ENCODE assay signal across 14 mouse cellular contexts in genomic region chr2:167367325-167367724, GRCm38 (mm10). TPM values are rescaled to one million over a fixed set of nuclear protein-coding genes. Genes with fewer than 3 reads are reported as not detected.
DNase-seq lines count a peak whose midpoint lies in the region; ATAC-seq and TF ChIP-seq lines count a peak whose summit lies in the region.
"Had no signal": no experiment of that assay in that cellular context is flagged by ENCODE, and none has a peak within 500 bp of the region (broad histone marks: within the 10 kb centered on the region; RNA-seq: fewer than 3 reads in every experiment).

No protein-coding gene starts in this region.

- ATAC-seq in monocyte, adult 5-6 weeks (replicated peaks; ENCODE audit: insufficient number of reproducible peaks, low FRiP score, low TSS enrichment, poor library complexity, severe bottlenecking) = peak; percentile 75
- no peak for ATAC-seq in forebrain, postnatal 0 days

- H3K9ac ChIP-seq in forebrain, postnatal 0 days = no peak overlapping the region
- H3K9ac ChIP-seq: embryonic facial prominence, embryonic 15.5 days; hindbrain, embryonic 14.5 days; neural tube, embryonic 13.5 days had no signal

- 56% methylated on average over 6 of the region's 7 CpGs for WGBS in heart, embryonic 10.5 days
- 0% methylated on average over 6 of the region's 7 CpGs for WGBS in bone marrow, adult 2 months
- WGBS in forebrain, postnatal 0 days = 61% methylated on average over 7 of the region's 7 CpGs

- H3K27me3 ChIP-seq in heart, embryonic 10.5 days (ENCODE audit: insufficient read depth, poor library complexity, severe bottlenecking) = no peaks in the 10 kb centered on the region
- no peaks in the 10 kb centered on the region for H3K27me3 ChIP-seq in forebrain, postnatal 0 days (ENCODE audit: insufficient read depth, low read length)
- H3K27me3 ChIP-seq: embryonic facial prominence, embryonic 15.5 days; neural tube, embryonic 13.5 days had no signal

- no peaks in the 10 kb centered on the region; the same call in 1 of the 2 replicates for H3K9me3 ChIP-seq in heart, embryonic 10.5 days
- no peaks in the 10 kb centered on the region for H3K9me3 ChIP-seq in forebrain, postnatal 0 days (ENCODE audit: low read length)
- H3K9me3 ChIP-seq: embryonic facial prominence, embryonic 15.5 days had no signal

- no peaks in the 10 kb centered on the region for H3K36me3 ChIP-seq in heart, embryonic 10.5 days
- no peaks in the 10 kb centered on the region for H3K36me3 ChIP-seq in forebrain, postnatal 0 days (ENCODE audit: insufficient read depth)
- H3K36me3 ChIP-seq: embryonic facial prominence, embryonic 15.5 days; neural tube, embryonic 13.5 days had no signal

- no peak for TF ChIP-seq CTCF in bone marrow, adult 2 months (IDR thresholded peaks at IDR 0.05; ENCODE audit: control insufficient read depth, insufficient read depth, low read length)
- no peak for TF ChIP-seq CTCF in forebrain, postnatal 0 days (IDR thresholded peaks at IDR 0.05; ENCODE audit: low read depth)

- no peak overlapping the region for H3K4me2 ChIP-seq in forebrain, postnatal 0 days (ENCODE audit: low read depth)
- H3K4me2 ChIP-seq: embryonic facial prominence, embryonic 15.5 days; hindbrain, embryonic 14.5 days; neural tube, embryonic 13.5 days had no signal

- 0 out of 2 replicates have a peak overlapping the region, but pooled peaks have one; percentile 5 for H3K4me3 ChIP-seq in heart, embryonic 10.5 days
- H3K4me3 ChIP-seq in bone marrow, adult 2 months (replicated peaks; ENCODE audit: control insufficient read depth, low read depth, low read length) = no peak overlapping the region
- no peak overlapping the region for H3K4me3 ChIP-seq in forebrain, postnatal 0 days (ENCODE audit: low read depth, low read length)
- H3K4me3 ChIP-seq: embryonic facial prominence, embryonic 15.5 days; neural tube, embryonic 13.5 days had no signal

- peaks cover 13% of the 10 kb centered on the region; the same call in 1 of the 2 replicates for H3K4me1 ChIP-seq in heart, embryonic 10.5 days
- H3K4me1 ChIP-seq in bone marrow, adult 2 months (ENCODE audit: control insufficient read depth, insufficient read depth, low read length) = peaks cover 3% of the 10 kb centered on the region; the same call in 1 of the 2 replicates
- no peaks in the 10 kb centered on the region for H3K4me1 ChIP-seq in forebrain, postnatal 0 days (ENCODE audit: insufficient read depth)
- H3K4me1 ChIP-seq: embryonic facial prominence, embryonic 15.5 days; neural tube, embryonic 13.5 days had no signal

- TF ChIP-seq POLR2A in bone marrow, adult 2 months (IDR thresholded peaks at IDR 0.05; ENCODE audit: borderline replicate concordance, control insufficient read depth, low read depth, low read length) = no peak

- H3K27ac ChIP-seq in heart, embryonic 10.5 days = peak overlapping the region; percentile 18
- peak overlapping the region; percentile 68 for H3K27ac ChIP-seq in bone marrow, adult 2 months (ENCODE audit: control insufficient read depth, insufficient read depth, low read depth, low read length, poor library complexity)
- no peak overlapping the region for H3K27ac ChIP-seq in forebrain, postnatal 0 days (ENCODE audit: low read depth, low read length)
- H3K27ac ChIP-seq: embryonic facial prominence, embryonic 15.5 days; hindbrain, embryonic 14.5 days; kidney, postnatal 0 days; neural tube, embryonic 13.5 days had no signal

- no peak for DNase-seq in heart, embryonic 10.5 days (ENCODE audit: low spot score)
- no peak for DNase-seq in heart, adult 8-10 months (ENCODE audit: low spot score)
- DNase-seq in CD4-positive helper T cell, adult 2 months (ENCODE audit: low read depth, low spot score) = peak; percentile 89
- no peak for DNase-seq in forebrain, postnatal 0 days
- DNase-seq in right cerebral cortex, postnatal 14 days = no peak
- no peak for DNase-seq in layer of hippocampus, postnatal 36 days
- DNase-seq: adrenal gland, adult 2 months; cerebellum, adult 11-12 months had no signal

RNA-seq across cellular contexts. Expression of gene B4galt5, which starts 18.3 kb away (rescaled TPM):
- polyA plus RNA-seq in heart, embryonic 10.5 days (2016; fragmentation: Nextera tagmentation; extraction: Ambion mirVana) = 11.4 and 13.6 TPM in 2 replicates
- total RNA-seq in heart, adult 8-10 months (2022) = 10 to 100 TPM in 3 of 4 experiments, 1 to 10 TPM in 1; 8.9 to 12.8 (median 11.6) TPM
- 3.7 and 5.7 TPM in 2 replicates for polyA plus RNA-seq in bone marrow, adult 2 months (2011; ENCODE audit: insufficient read depth, insufficient read length, low replicate concordance, missing spikeins)
- total RNA-seq in monocyte, adult 5-6 weeks (2017) = 107 to 198 TPM (median 140 TPM) in 3 replicates
- total RNA-seq in forebrain, postnatal 0 days (2014; rRNA removed) = 57.4 and 60.7 TPM in 2 replicates
- 21.1 and 27.4 TPM in 2 replicates for polyA plus RNA-seq in forebrain, postnatal 0 days (2015; fragmentation: Nextera tagmentation; extraction: Ambion mirVana)
- 10 to 100 TPM; 44.2 to 49.7 TPM for total RNA-seq in layer of hippocampus, postnatal 36 days (2021)

RNA-seq across cellular contexts. Expression of gene Slc9a8, which starts 54.2 kb away (rescaled TPM):
- 23.0 and 26.0 TPM in 2 replicates for polyA plus RNA-seq in heart, embryonic 10.5 days (2016; fragmentation: Nextera tagmentation; extraction: Ambion mirVana)
- 10 to 100 TPM; 24.6 to 30.5 (median 25.6) TPM for total RNA-seq in heart, adult 8-10 months (2022)
- 20.2 and 49.4 TPM in 2 replicates for polyA plus RNA-seq in bone marrow, adult 2 months (2011; ENCODE audit: insufficient read depth, insufficient read length, low replicate concordance, missing spikeins)
- total RNA-seq in monocyte, adult 5-6 weeks (2017) = 34.1 to 52.5 TPM (median 41.5 TPM) in 3 replicates
- total RNA-seq in forebrain, postnatal 0 days (2014; rRNA removed) = 23.5 and 38.4 TPM in 2 replicates
- polyA plus RNA-seq in forebrain, postnatal 0 days (2015; fragmentation: Nextera tagmentation; extraction: Ambion mirVana) = 10.9 and 18.0 TPM in 2 replicates
- 10 to 100 TPM; 28.3 to 34.1 TPM for total RNA-seq in layer of hippocampus, postnatal 36 days (2021)
